Mouse (Mus musculus): ENCODE measurements around the gene Zfp651.

DNA sequence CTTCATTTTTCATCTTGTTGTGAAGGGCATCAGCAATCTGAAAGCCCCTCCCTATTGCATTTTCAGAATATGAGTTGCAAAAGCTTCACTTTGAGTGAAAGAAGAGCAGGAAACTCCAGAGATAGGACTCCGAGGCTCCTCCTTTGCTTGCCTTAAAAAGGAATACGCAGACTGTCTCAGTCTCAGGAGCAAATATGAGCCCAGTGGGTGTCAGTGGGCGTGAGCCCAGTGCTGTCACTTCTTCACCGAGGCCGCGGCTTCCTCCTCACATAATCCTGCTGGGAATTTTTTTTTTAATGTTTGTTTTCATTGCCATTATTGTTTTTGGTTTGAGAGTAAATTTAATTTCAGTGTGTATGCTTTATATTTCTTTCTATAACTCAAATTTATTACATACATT lies 18.6 kb upstream of the Zfp651 start:
- TF ChIP-seq EP300 (optimal IDR thresholded peaks at IDR 0.05) (no peak), CTCF (IDR thresholded peaks at IDR 0.05; ENCODE audit: low read depth) (no peak)
